Mouse (Mus musculus): ENCODE measurements around the gene Kif21b. TPM values are rescaled to one million over a fixed set of nuclear protein-coding genes. Genes with fewer than 3 reads are reported as not detected.

The Kif21b gene
- total and polyA plus RNA-seq, 2 experiments: 0.74 to 1.5 TPM

DNA sequence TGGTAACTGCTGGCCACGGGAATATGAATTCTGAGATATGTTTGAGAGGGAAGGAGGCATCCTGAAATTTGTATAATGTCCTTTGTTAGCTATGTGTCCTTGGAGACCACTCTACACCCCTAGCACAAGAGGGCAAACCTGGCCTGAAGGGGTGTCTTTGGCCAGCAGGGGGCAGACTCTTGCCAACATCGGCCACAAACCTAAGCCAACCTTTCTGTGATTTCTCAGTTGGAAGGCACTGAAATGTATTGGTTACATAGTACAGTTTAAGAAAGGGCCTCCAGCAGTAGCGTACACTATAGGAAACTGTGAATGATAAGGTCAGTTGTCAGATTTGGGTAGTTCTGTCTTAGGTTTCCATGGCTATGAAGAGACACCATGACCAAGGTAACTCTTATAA lies 15.0 kb upstream of the Kif21b start:
- Histone ChIP-seq H3K27ac (replicated peaks; ENCODE audit: insufficient read depth, low read depth, low read length) (no peak overlapping the region), H3K9ac (ENCODE audit: low read depth, low read length) (no peak overlapping the region), H3K4me1 (ENCODE audit: control insufficient read depth, insufficient read depth, low read length) (no peaks in the 10 kb centered on the region), H3K79me2 (ENCODE audit: control insufficient read depth, insufficient read depth, low read length) (no peaks in the 10 kb centered on the region), H3K36me3 (ENCODE audit: control insufficient read depth, insufficient read depth, low read length) (no peaks in the 10 kb centered on the region), H3K4me3 (ENCODE audit: insufficient read depth, low read depth, low read length) (no peak overlapping the region), H3K27me3 (ENCODE audit: control insufficient read depth, insufficient read depth, low read length) (no peaks in the 10 kb centered on the region)
- WGBS: 31% methylated on average over 3 of the region's 3 CpGs
- peak; percentile 26 for DNase-seq (ENCODE audit: extremely low read depth, low read depth, low spot score)
- TF ChIP-seq POLR2A (IDR thresholded peaks at IDR 0.05; ENCODE audit: extremely low read depth, insufficient read depth, low read length) (no peak), CTCF (IDR thresholded peaks at IDR 0.05; ENCODE audit: low read depth, low read length) (peak; percentile 88)

DNA sequence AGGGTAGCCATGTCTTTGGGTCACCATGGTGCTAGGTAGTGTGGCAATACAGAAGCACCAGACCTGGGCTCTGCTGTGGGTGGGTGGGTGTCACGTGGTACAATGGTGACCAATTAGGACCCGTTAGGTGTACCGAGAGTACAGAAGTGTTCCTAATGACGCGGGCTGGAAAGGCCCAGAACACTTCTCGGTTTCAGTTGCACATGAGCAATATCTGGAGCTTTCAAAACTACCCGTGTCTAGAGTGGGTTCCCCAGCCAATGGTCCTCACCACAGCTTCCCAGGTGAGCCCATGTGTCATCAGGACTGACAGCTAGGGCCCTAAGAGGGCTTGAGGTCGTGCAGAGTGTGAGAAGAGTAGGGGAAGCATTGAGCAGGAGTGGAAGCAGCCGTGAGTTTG lies 14.1 kb upstream of the Kif21b start:
- Histone ChIP-seq H3K27ac (replicated peaks; ENCODE audit: insufficient read depth, low read depth, low read length) (no peak overlapping the region), H3K4me1 (ENCODE audit: control insufficient read depth, insufficient read depth, low read length) (no peaks in the 10 kb centered on the region), H3K79me2 (ENCODE audit: control insufficient read depth, insufficient read depth, low read length) (no peaks in the 10 kb centered on the region), H3K9ac (ENCODE audit: low read depth, low read length) (no peak overlapping the region), H3K4me3 (ENCODE audit: insufficient read depth, low read depth, low read length) (no peak overlapping the region), H3K36me3 (ENCODE audit: control insufficient read depth, insufficient read depth, low read length) (no peaks in the 10 kb centered on the region), H3K27me3 (ENCODE audit: control insufficient read depth, insufficient read depth, low read length) (no peaks in the 10 kb centered on the region)
- 86% methylated on average over 9 of the region's 9 CpGs for WGBS
- TF ChIP-seq POLR2A (IDR thresholded peaks at IDR 0.05; ENCODE audit: extremely low read depth, insufficient read depth, low read length) (no peak), CTCF (IDR thresholded peaks at IDR 0.05; ENCODE audit: low read depth, low read length) (no peak)
- no peak for DNase-seq (ENCODE audit: extremely low read depth, low read depth, low spot score)

DNA sequence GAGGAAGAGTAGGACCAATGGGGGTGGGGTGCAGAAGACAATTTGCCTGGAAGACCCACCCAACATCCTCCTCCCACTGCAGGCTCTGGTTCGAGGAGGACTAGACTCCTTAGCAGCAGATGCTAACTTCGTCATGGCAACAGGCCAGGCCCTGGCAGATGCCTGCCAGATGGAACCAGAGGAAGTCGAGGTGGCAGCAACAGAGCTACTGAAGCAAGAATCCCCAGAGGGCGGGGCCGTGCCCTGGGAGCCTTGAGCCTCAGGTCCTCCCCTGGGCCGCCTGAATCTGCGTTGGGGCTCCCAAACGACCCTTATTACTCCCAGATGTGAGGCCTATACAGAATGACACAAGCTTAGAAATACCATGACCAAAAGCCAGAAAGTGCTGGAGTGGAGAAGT lies 12.3 kb upstream of the Kif21b start:
- no peaks in the 10 kb centered on the region for H3K36me3 ChIP-seq (ENCODE audit: control insufficient read depth, insufficient read depth, low read length)
- H3K4me1 ChIP-seq (ENCODE audit: control insufficient read depth, insufficient read depth, low read length): no peaks in the 10 kb centered on the region
- H3K27ac ChIP-seq (replicated peaks; ENCODE audit: insufficient read depth, low read depth, low read length): no peak overlapping the region
- 82% methylated on average over 8 of the region's 8 CpGs for WGBS
- H3K4me3 ChIP-seq (ENCODE audit: insufficient read depth, low read depth, low read length): no peak overlapping the region
- TF ChIP-seq CTCF (IDR thresholded peaks at IDR 0.05; ENCODE audit: low read depth, low read length) (no peak), POLR2A (IDR thresholded peaks at IDR 0.05; ENCODE audit: extremely low read depth, insufficient read depth, low read length) (no peak)
- no peaks in the 10 kb centered on the region for H3K27me3 ChIP-seq (ENCODE audit: control insufficient read depth, insufficient read depth, low read length)
- H3K79me2 ChIP-seq (ENCODE audit: control insufficient read depth, insufficient read depth, low read length): no peaks in the 10 kb centered on the region
- DNase-seq (ENCODE audit: extremely low read depth, low read depth, low spot score): no peak
- no peak overlapping the region for H3K9ac ChIP-seq (ENCODE audit: low read depth, low read length)

DNA sequence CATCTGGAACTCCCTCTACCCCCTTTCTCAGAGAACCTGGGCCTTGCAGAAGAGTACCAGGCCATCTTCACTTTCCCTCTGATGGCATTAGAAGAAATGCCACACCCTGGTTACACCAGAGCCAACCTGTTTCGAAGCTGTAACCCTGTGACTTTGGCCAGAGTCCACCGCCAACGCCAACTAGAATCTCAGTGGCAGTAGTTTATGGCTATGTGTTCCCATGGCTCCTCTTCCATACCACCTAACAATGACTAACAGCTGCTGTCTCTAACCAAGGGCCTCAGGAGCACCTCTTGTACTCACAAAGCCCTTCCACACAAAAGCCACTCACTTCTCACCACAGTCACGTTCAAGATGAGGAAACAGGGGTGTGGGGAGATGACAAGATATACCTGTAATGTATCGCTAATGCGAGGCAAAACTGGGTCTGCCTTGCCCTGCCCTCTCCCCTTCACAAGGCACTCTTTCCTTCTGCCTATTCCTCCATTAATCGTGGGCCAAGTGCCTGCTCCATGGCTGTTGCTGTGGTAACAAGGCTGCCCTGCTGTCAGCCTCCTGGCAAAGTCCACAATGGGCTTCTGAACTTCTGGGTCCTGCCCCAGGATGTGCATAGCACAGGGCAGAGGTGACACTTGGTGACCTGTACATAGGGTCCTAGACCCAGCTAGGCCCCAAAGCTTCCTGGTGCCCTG lies 11.5 kb upstream of the Kif21b start:
- no peak overlapping the region for H3K27ac ChIP-seq (replicated peaks; ENCODE audit: insufficient read depth, low read depth, low read length)
- WGBS: 77% methylated on average over 7 of the region's 7 CpGs

DNA sequence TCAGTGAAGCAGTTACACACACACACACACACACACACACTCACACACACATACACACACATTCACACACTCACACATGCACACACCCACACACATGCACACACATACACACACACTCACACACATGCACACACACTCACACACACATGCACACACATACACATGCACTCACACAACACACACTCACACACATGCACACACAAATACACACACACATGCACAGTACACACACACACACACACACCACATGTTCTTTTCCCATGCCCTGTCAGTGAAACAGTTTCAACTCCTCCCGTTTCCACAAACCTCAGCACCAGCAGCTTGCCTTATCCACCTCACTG lies 11.0 kb upstream of the Kif21b start:
- no peak for DNase-seq (ENCODE audit: extremely low read depth, low read depth, low spot score)
- TF ChIP-seq CTCF (IDR thresholded peaks at IDR 0.05; ENCODE audit: low read depth, low read length) (no peak), POLR2A (IDR thresholded peaks at IDR 0.05; ENCODE audit: extremely low read depth, insufficient read depth, low read length) (no peak)
- Histone ChIP-seq H3K4me3 (ENCODE audit: insufficient read depth, low read depth, low read length) (no peak overlapping the region), H3K4me1 (ENCODE audit: control insufficient read depth, insufficient read depth, low read length) (no peaks in the 10 kb centered on the region), H3K79me2 (ENCODE audit: control insufficient read depth, insufficient read depth, low read length) (no peaks in the 10 kb centered on the region), H3K36me3 (ENCODE audit: control insufficient read depth, insufficient read depth, low read length) (no peaks in the 10 kb centered on the region), H3K27me3 (ENCODE audit: control insufficient read depth, insufficient read depth, low read length) (no peaks in the 10 kb centered on the region), H3K27ac (replicated peaks; ENCODE audit: insufficient read depth, low read depth, low read length) (no peak overlapping the region), H3K9ac (ENCODE audit: low read depth, low read length) (no peak overlapping the region)
- WGBS: 65% methylated on average over 1 of the region's 1 CpGs

More for the DNA sequence above, 11.5 kb upstream of the Kif21b start:
- no peaks in the 10 kb centered on the region for H3K36me3 ChIP-seq (ENCODE audit: control insufficient read depth, insufficient read depth, low read length)
- no peaks in the 10 kb centered on the region for H3K79me2 ChIP-seq (ENCODE audit: control insufficient read depth, insufficient read depth, low read length)
- no peak overlapping the region for H3K4me3 ChIP-seq (ENCODE audit: insufficient read depth, low read depth, low read length)
- DNase-seq (ENCODE audit: extremely low read depth, low read depth, low spot score): no peak
- TF ChIP-seq POLR2A (IDR thresholded peaks at IDR 0.05; ENCODE audit: extremely low read depth, insufficient read depth, low read length) (no peak), CTCF (IDR thresholded peaks at IDR 0.05; ENCODE audit: low read depth, low read length) (no peak)
- no peaks in the 10 kb centered on the region for H3K4me1 ChIP-seq (ENCODE audit: control insufficient read depth, insufficient read depth, low read length)
- H3K27me3 ChIP-seq (ENCODE audit: control insufficient read depth, insufficient read depth, low read length): no peaks in the 10 kb centered on the region
- no peak overlapping the region for H3K9ac ChIP-seq (ENCODE audit: low read depth, low read length)

DNA sequence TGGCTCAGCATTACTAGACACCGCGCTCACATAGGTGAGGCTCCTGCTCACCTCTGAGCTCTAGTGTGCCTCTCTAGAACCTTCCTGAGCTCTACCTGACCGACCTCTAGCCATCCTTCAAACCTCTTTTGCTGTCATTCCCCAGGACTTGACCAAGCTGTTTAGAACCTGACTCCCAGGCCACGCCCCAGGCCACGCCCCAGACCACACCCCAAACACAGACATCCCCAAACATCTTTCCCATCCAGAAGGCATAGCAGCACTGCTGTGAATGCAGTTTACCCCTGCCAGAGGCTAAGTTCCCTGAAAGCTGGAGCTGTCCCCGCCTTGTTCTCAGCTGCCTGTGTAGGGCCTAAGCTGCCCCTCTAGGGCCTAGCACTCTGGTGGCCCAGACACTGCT lies 10.4 kb upstream of the Kif21b start:
- Histone ChIP-seq H3K9ac (ENCODE audit: low read depth, low read length) (no peak overlapping the region), H3K27ac (replicated peaks; ENCODE audit: insufficient read depth, low read depth, low read length) (no peak overlapping the region), H3K4me3 (ENCODE audit: insufficient read depth, low read depth, low read length) (no peak overlapping the region), H3K36me3 (ENCODE audit: control insufficient read depth, insufficient read depth, low read length) (no peaks in the 10 kb centered on the region), H3K4me1 (ENCODE audit: control insufficient read depth, insufficient read depth, low read length) (no peaks in the 10 kb centered on the region), H3K27me3 (ENCODE audit: control insufficient read depth, insufficient read depth, low read length) (no peaks in the 10 kb centered on the region), H3K79me2 (ENCODE audit: control insufficient read depth, insufficient read depth, low read length) (no peaks in the 10 kb centered on the region)
- WGBS: 70% methylated on average over 6 of the region's 6 CpGs
- TF ChIP-seq CTCF (IDR thresholded peaks at IDR 0.05; ENCODE audit: low read depth, low read length): no peak
- no peak for TF ChIP-seq POLR2A (IDR thresholded peaks at IDR 0.05; ENCODE audit: extremely low read depth, insufficient read depth, low read length)
- DNase-seq (ENCODE audit: extremely low read depth, low read depth, low spot score): no peak

All from liver, adult 2 months (tissue).